8 mouse cellular contexts compared by ENCODE assay signal in genomic region chr2:151941269-151941668, GRCm38 (mm10). TPM values are rescaled to one million over a fixed set of nuclear protein-coding genes. Genes with fewer than 3 reads are reported as not detected.
DNase-seq lines count a peak whose midpoint lies in the region; ATAC-seq and TF ChIP-seq lines count a peak whose summit lies in the region.

No protein-coding gene starts in this region.

- no peaks in the 10 kb centered on the region for H3K79me2 ChIP-seq in MEL (ENCODE audit: control insufficient read depth, insufficient read depth, low read length, poor library complexity)

- no peaks in the 10 kb centered on the region for H3K4me1 ChIP-seq in kidney, embryonic 14.5 days (ENCODE audit: control insufficient read depth, insufficient read depth, low read length)
- no peaks in the 10 kb centered on the region for H3K4me1 ChIP-seq in MEL (ENCODE audit: control insufficient read depth in 1 of 2, insufficient read depth in 2 of 2, low read length in 2 of 2)
- no peaks in the 10 kb centered on the region for H3K4me1 ChIP-seq in hindbrain, embryonic 14.5 days (replicated peaks; ENCODE audit: control insufficient read depth, insufficient read depth, low read length)

- WGBS in kidney, embryonic 14.5 days, result 43% methylated on average over 2 of the region's 2 CpGs
- WGBS in hindbrain, embryonic 14.5 days, result 42% methylated on average over 2 of the region's 2 CpGs

- peak; percentile 38 for DNase-seq in kidney, adult 11 months
- DNase-seq in MEL (ENCODE audit: low read depth, low spot score), result peak; percentile 9
- DNase-seq in lung, postnatal 14 days, result peak; percentile 69
- DNase-seq in frontal cortex, postnatal 10 days (ENCODE audit: low spot score in 2 of 2), result no peak
- no peak for DNase-seq in adipocyte (ENCODE audit: low spot score)
- DNase-seq in hindbrain, embryonic 14.5 days (ENCODE audit: low spot score), result no peak

- no peak overlapping the region for H3K4me2 ChIP-seq in kidney, embryonic 14.5 days (replicated peaks; ENCODE audit: low read depth, low read length)
- H3K4me2 ChIP-seq in hindbrain, embryonic 14.5 days (replicated peaks), result no peak overlapping the region

- H3K27ac ChIP-seq in kidney, embryonic 14.5 days (ENCODE audit: low read depth, low read length), result no peak overlapping the region
- H3K27ac ChIP-seq in MEL (ENCODE audit: control insufficient read depth, low read depth, low read length), result no peak overlapping the region
- no peak overlapping the region for H3K27ac ChIP-seq in hindbrain, embryonic 14.5 days

- no peak overlapping the region for H3K4me3 ChIP-seq in kidney, embryonic 14.5 days (ENCODE audit: low read length)
- no peak overlapping the region for H3K4me3 ChIP-seq in MEL (ENCODE audit: control insufficient read depth in 1 of 2, insufficient read depth in 1 of 2, low read depth in 2 of 2, low read length in 2 of 2)
- no peak overlapping the region for H3K4me3 ChIP-seq in hindbrain, embryonic 14.5 days (replicated peaks; ENCODE audit: low read length)

- H3K36me3 ChIP-seq in kidney, embryonic 14.5 days (ENCODE audit: control insufficient read depth, insufficient read depth, low read length), result no peaks in the 10 kb centered on the region
- no peaks in the 10 kb centered on the region for H3K36me3 ChIP-seq in MEL (ENCODE audit: control insufficient read depth in 1 of 2, insufficient read depth in 2 of 2, low read length in 2 of 2)
- H3K36me3 ChIP-seq in hindbrain, embryonic 14.5 days (replicated peaks; ENCODE audit: control insufficient read depth, insufficient read depth), result no peaks in the 10 kb centered on the region

- no peaks in the 10 kb centered on the region for H3K9me3 ChIP-seq in kidney, embryonic 14.5 days (ENCODE audit: control insufficient read depth, low read length)
- no peaks in the 10 kb centered on the region for H3K9me3 ChIP-seq in MEL (replicated peaks; ENCODE audit: insufficient read depth, low read length)
- H3K9me3 ChIP-seq in hindbrain, embryonic 14.5 days (ENCODE audit: control insufficient read depth, low read length), result no peaks in the 10 kb centered on the region

- no peak for TF ChIP-seq EP300 in MEL (IDR thresholded peaks at IDR 0.05; ENCODE audit: low read depth in 1 of 2, low read length in 2 of 2)

- TF ChIP-seq POLR2A in MEL (IDR thresholded peaks at IDR 0.05; ENCODE audit: control insufficient read depth in 1 of 2, insufficient read depth in 1 of 2, low read depth in 1 of 2, low read length in 2 of 2, poor library complexity in 1 of 2), result no peak

- no peak for ATAC-seq in kidney, embryonic 14.5 days (ENCODE audit: low FRiP score, low TSS enrichment)
- ATAC-seq in granulocyte monocyte progenitor cell, adult 5-6 weeks (replicated peaks; ENCODE audit: poor library complexity, severe bottlenecking), result peak; percentile 46
- no peak for ATAC-seq in hindbrain, embryonic 14.5 days (ENCODE audit: low FRiP score)

- no peak overlapping the region for H3K9ac ChIP-seq in kidney, embryonic 14.5 days (ENCODE audit: low read depth, low read length)
- H3K9ac ChIP-seq in MEL (ENCODE audit: control insufficient read depth, low read depth, low read length, poor library complexity, severe bottlenecking), result no peak overlapping the region
- no peak overlapping the region for H3K9ac ChIP-seq in hindbrain, embryonic 14.5 days

- TF ChIP-seq CTCF in MEL (IDR thresholded peaks at IDR 0.05 in 2 of 3, conservative IDR thresholded peaks at IDR 0.05 in 1 of 3; ENCODE audit: control insufficient read depth in 1 of 3, insufficient read depth in 1 of 3, low read depth in 2 of 3, low read length in 3 of 3, poor library complexity in 1 of 3, severe bottlenecking in 1 of 3), result peak; percentile 10 to 44 (median 28); a peak in 4 of 6 replicates

- peak; percentile 39 for TF ChIP-seq RAD21 in MEL (IDR thresholded peaks at IDR 0.05; ENCODE audit: low read depth, low read length)

- no peaks in the 10 kb centered on the region for H3K27me3 ChIP-seq in kidney, embryonic 14.5 days (ENCODE audit: control insufficient read depth, insufficient read depth, low read length)
- no peaks in the 10 kb centered on the region; a peak in 1 of 4 replicates for H3K27me3 ChIP-seq in MEL (ENCODE audit: control insufficient read depth in 1 of 2, insufficient read depth in 2 of 2, low read length in 2 of 2)
- no peaks in the 10 kb centered on the region for H3K27me3 ChIP-seq in hindbrain, embryonic 14.5 days (ENCODE audit: control insufficient read depth, insufficient read depth, low read length)

TF ChIP-seq in MEL, 35 proteins besides CTCF, POLR2A, EP300 and RAD21:
- TF ChIP-seq ZC3H11A (IDR thresholded peaks at IDR 0.05; ENCODE audit: low read depth, low read length) (peak; percentile 31; the same call in 1 of the 2 replicates), SMC3 (IDR thresholded peaks at IDR 0.05; ENCODE audit: low read depth, low read length) (peak; percentile 40), JUND (IDR thresholded peaks at IDR 0.05; ENCODE audit: low read depth, low read length) (no peak)

RNA-seq across cellular contexts. Expression of gene Angpt4, which starts 30.3 kb away (rescaled TPM):
- polyA plus RNA-seq in kidney, embryonic 14.5 days (2014; fragmentation: Nextera tagmentation; extraction: Ambion mirVana), result 1.0 and 1.1 TPM in 2 replicates
- not detected in 2 replicates for total RNA-seq in MEL (2012; rRNA removed)
- not detected for polyA plus RNA-seq in MEL (2012; ENCODE audit: insufficient read depth in 1 of 2, insufficient read length in 2 of 2, low read depth in 1 of 2, low replicate concordance in 2 of 2, missing spikeins in 1 of 2)
- total RNA-seq in granulocyte monocyte progenitor cell, adult 5-6 weeks (2014; fragmentation: Nextera tagmentation), result not detected in 2 replicates
- total RNA-seq in granulocyte monocyte progenitor cell, adult 5-6 weeks (2017), result not detected in 2 replicates
- polyA plus RNA-seq in hindbrain, embryonic 14.5 days (2014; fragmentation: Nextera tagmentation; extraction: Ambion mirVana), result 0.08 and 0.31 TPM in 2 replicates

RNA-seq across cellular contexts. Expression of gene Fam110a, which starts 38.8 kb away (rescaled TPM):
- 19.7 and 29.9 TPM in 2 replicates for polyA plus RNA-seq in kidney, embryonic 14.5 days (2014; fragmentation: Nextera tagmentation; extraction: Ambion mirVana)
- 5.7 TPM in 2 replicates for total RNA-seq in MEL (2012; rRNA removed)
- polyA plus RNA-seq in MEL (2012; ENCODE audit: insufficient read depth in 1 of 2, insufficient read length in 2 of 2, low read depth in 1 of 2, low replicate concordance in 2 of 2, missing spikeins in 1 of 2), result 10 to 100 TPM in 1 of 2 experiments, not detected in 1; 10.8 TPM
- total RNA-seq in granulocyte monocyte progenitor cell, adult 5-6 weeks (2014; fragmentation: Nextera tagmentation), result 14.9 and 17.6 TPM in 2 replicates
- total RNA-seq in granulocyte monocyte progenitor cell, adult 5-6 weeks (2017), result 3.8 and 8.8 TPM in 2 replicates
- 39.8 and 42.7 TPM in 2 replicates for polyA plus RNA-seq in hindbrain, embryonic 14.5 days (2014; fragmentation: Nextera tagmentation; extraction: Ambion mirVana)

RNA-seq across cellular contexts. Expression of gene Slc52a3, which starts 55.0 kb away (rescaled TPM):
- polyA plus RNA-seq in kidney, embryonic 14.5 days (2014; fragmentation: Nextera tagmentation; extraction: Ambion mirVana), result 3.4 and 6.8 TPM in 2 replicates
- 11.1 and 14.8 TPM in 2 replicates for total RNA-seq in MEL (2012; rRNA removed)
- 10 to 100 TPM in 1 of 2 experiments, not detected in 1; 17.0 TPM for polyA plus RNA-seq in MEL (2012; ENCODE audit: insufficient read depth in 1 of 2, insufficient read length in 2 of 2, low read depth in 1 of 2, low replicate concordance in 2 of 2, missing spikeins in 1 of 2)
- total RNA-seq in granulocyte monocyte progenitor cell, adult 5-6 weeks (2014; fragmentation: Nextera tagmentation), result not detected in 2 replicates
- not detected in 2 replicates for total RNA-seq in granulocyte monocyte progenitor cell, adult 5-6 weeks (2017)
- 0.73 and 1.4 TPM in 2 replicates for polyA plus RNA-seq in hindbrain, embryonic 14.5 days (2014; fragmentation: Nextera tagmentation; extraction: Ambion mirVana)

Comparison
In these comparisons a context has a peak if more than half of its experiments do, and no peak if none do; other contexts are left out.
1. DNase-seq: peak in kidney, adult 11 months (single experiment), MEL (single experiment) and lung, postnatal 14 days (single experiment); none in frontal cortex, postnatal 10 days (0 of 2), adipocyte (single experiment) and hindbrain, embryonic 14.5 days (single experiment).